Mouse (Mus musculus): ENCODE data around the gene Trim33.

The Trim33 gene

GRCm38 (mm10) chr3:103279182-103280149 is at the start of gene Trim33:
Gene Trim33, plus strand, starts transcription at chr3:103279293.
- DNase-seq, result peak; percentile 86 to 94

- DNase-seq, result no peak
Observed at GRCm38 (mm10) chr3:103232398-103232797, 46.7 kb upstream of the Trim33 start.

- no peak for DNase-seq
Observed at GRCm38 (mm10) chr3:103241524-103241923, 37.6 kb upstream of the Trim33 start.

- DNase-seq, result no peak
Observed at GRCm38 (mm10) chr3:103242156-103242555, 36.9 kb upstream of the Trim33 start.

GRCm38 (mm10) chr3:103243491-103243890 is 35.6 kb upstream of the Trim33 start:
- no peak for DNase-seq

- DNase-seq, result no peak
Observed at GRCm38 (mm10) chr3:103246627-103247260, 32.3 kb upstream of the Trim33 start.

GRCm38 (mm10) chr3:103256089-103256819 is 22.8 kb upstream of the Trim33 start:
- no peak for DNase-seq

GRCm38 (mm10) chr3:103262802-103263417 is 16.2 kb upstream of the Trim33 start:
- DNase-seq, result no peak

GRCm38 (mm10) chr3:103278561-103279181 is 422 bp upstream of the Trim33 start:
- DNase-seq, result peak; percentile 21 to 49

GRCm38 (mm10) chr3:103280241-103280761 is 1.2 kb downstream of the Trim33 start:
- DNase-seq, result peak; percentile 62 to 69

- peak in 1 of 2 experiments; percentile 19 for DNase-seq
Observed at GRCm38 (mm10) chr3:103280875-103281274, 1.8 kb downstream of the Trim33 start.

GRCm38 (mm10) chr3:103288761-103289160 is 9.7 kb downstream of the Trim33 start:
- no peak for DNase-seq

GRCm38 (mm10) chr3:103291087-103291486 is 12.0 kb downstream of the Trim33 start:
- no peak for DNase-seq

GRCm38 (mm10) chr3:103305411-103305982 is 26.4 kb downstream of the Trim33 start:
- DNase-seq, result no peak

- DNase-seq, result no peak
Observed at GRCm38 (mm10) chr3:103309252-103309651, 30.2 kb downstream of the Trim33 start.

- no peak for DNase-seq
Observed at GRCm38 (mm10) chr3:103309750-103310149, 30.7 kb downstream of the Trim33 start.

GRCm38 (mm10) chr3:103314291-103314690 is 35.2 kb downstream of the Trim33 start:
- no peak for DNase-seq

GRCm38 (mm10) chr3:103335371-103335770 is 56.3 kb downstream of the Trim33 start:
- DNase-seq, result no peak

GRCm38 (mm10) chr3:103346658-103347057 is 67.6 kb downstream of the Trim33 start:
- no peak for DNase-seq

GRCm38 (mm10) chr3:103353518-103353917 is 74.4 kb downstream of the Trim33 start:
- DNase-seq, result no peak

GRCm38 (mm10) chr3:103354041-103354440 is 74.9 kb downstream of the Trim33 start:
- DNase-seq, result no peak

- DNase-seq, result no peak
Observed at GRCm38 (mm10) chr3:103361150-103361549, 82.1 kb downstream of the Trim33 start.
